In genomic region chr3:107515989-107516388, GRCm38 (mm10) we compare ENCODE assay signal across 15 mouse cellular contexts. TPM values are rescaled to one million over a fixed set of nuclear protein-coding genes. Genes with fewer than 3 reads are reported as not detected.
DNase-seq lines count a peak whose midpoint lies in the region; ATAC-seq lines count a peak whose summit lies in the region.
"Had no signal": no experiment of that assay in that cellular context is flagged by ENCODE, and none has a peak within 500 bp of the region (broad histone marks: within the 10 kb centered on the region; RNA-seq: fewer than 3 reads in every experiment).

No protein-coding gene starts in this region.

- WGBS in hindbrain, embryonic 13.5 days = 75% methylated on average over 4 of the region's 4 CpGs
- 72% methylated on average over 4 of the region's 4 CpGs for WGBS in hindbrain, embryonic 11.5 days
- WGBS in hindbrain, embryonic 16.5 days = 80% methylated on average over 4 of the region's 4 CpGs

- H3K9ac ChIP-seq in hindbrain, embryonic 13.5 days = no peak overlapping the region
- H3K9ac ChIP-seq in hindbrain, embryonic 11.5 days (ENCODE audit: low read depth, low read length) = no peak overlapping the region
- H3K9ac ChIP-seq in hindbrain, embryonic 16.5 days (ENCODE audit: low read depth, low read length) = no peak overlapping the region
- H3K9ac ChIP-seq: kidney, embryonic 15.5 days; limb, embryonic 15.5 days had no signal

- H3K4me2 ChIP-seq in hindbrain, embryonic 13.5 days = peak overlapping the region; percentile 94
- H3K4me2 ChIP-seq in hindbrain, embryonic 11.5 days (replicated peaks; ENCODE audit: low read depth, low read length) = no peak overlapping the region
- H3K4me2 ChIP-seq in hindbrain, embryonic 16.5 days (ENCODE audit: low read length) = peak overlapping the region; percentile 80

- no peaks in the 10 kb centered on the region for H3K36me3 ChIP-seq in hindbrain, embryonic 13.5 days
- no peaks in the 10 kb centered on the region for H3K36me3 ChIP-seq in hindbrain, embryonic 11.5 days (ENCODE audit: control insufficient read depth, insufficient read depth, low read length)
- no peaks in the 10 kb centered on the region for H3K36me3 ChIP-seq in hindbrain, embryonic 16.5 days (ENCODE audit: control insufficient read depth, insufficient read depth, low read length)
- H3K36me3 ChIP-seq: embryonic facial prominence, embryonic 12.5 days; kidney, embryonic 15.5 days; limb, embryonic 15.5 days had no signal

- DNase-seq in hindbrain, embryonic 11.5 days (ENCODE audit: low spot score) = no peak
- peak; percentile 67 for DNase-seq in right cerebral cortex, adult 18-20 months
- no peak for DNase-seq in right cerebral cortex, postnatal 14 days
- no peak for DNase-seq in urinary bladder, postnatal 10 days (ENCODE audit: low spot score)
- no peak for DNase-seq in kidney, postnatal 36 days
- DNase-seq: heart, adult 2 months; heart, postnatal 10 days; lung, adult 2 months had no signal

- peaks cover 73% of the 10 kb centered on the region for H3K27me3 ChIP-seq in hindbrain, embryonic 13.5 days
- peaks cover 44% of the 10 kb centered on the region for H3K27me3 ChIP-seq in hindbrain, embryonic 11.5 days (ENCODE audit: control insufficient read depth, insufficient read depth, low read length)
- H3K27me3 ChIP-seq in hindbrain, embryonic 16.5 days (replicated peaks; ENCODE audit: control insufficient read depth, insufficient read depth, low read length) = peaks cover 3% of the 10 kb centered on the region; the same call in 1 of the 2 replicates

- 0 out of 2 replicates have a peak overlapping the region, but pooled peaks have one; percentile 5 for H3K4me3 ChIP-seq in hindbrain, embryonic 13.5 days
- no peak overlapping the region for H3K4me3 ChIP-seq in hindbrain, embryonic 11.5 days (ENCODE audit: low read depth, low read length)
- H3K4me3 ChIP-seq in hindbrain, embryonic 16.5 days (ENCODE audit: low read length) = peak overlapping the region; percentile 67; the same call in 1 of the 2 replicates
- H3K4me3 ChIP-seq: heart, adult 2 months had no signal

- no peaks in the 10 kb centered on the region for H3K9me3 ChIP-seq in hindbrain, embryonic 13.5 days
- no peaks in the 10 kb centered on the region for H3K9me3 ChIP-seq in hindbrain, embryonic 11.5 days (ENCODE audit: control insufficient read depth, low read length)
- H3K9me3 ChIP-seq in hindbrain, embryonic 16.5 days (ENCODE audit: control insufficient read depth, low read length) = no peaks in the 10 kb centered on the region
- H3K9me3 ChIP-seq: embryonic facial prominence, embryonic 12.5 days; kidney, embryonic 15.5 days; limb, embryonic 15.5 days had no signal

- H3K4me1 ChIP-seq in hindbrain, embryonic 13.5 days (replicated peaks) = peaks cover 22% of the 10 kb centered on the region
- H3K4me1 ChIP-seq in hindbrain, embryonic 11.5 days (replicated peaks; ENCODE audit: control insufficient read depth, insufficient read depth, low read length) = peaks cover 6% of the 10 kb centered on the region
- H3K4me1 ChIP-seq in hindbrain, embryonic 16.5 days (ENCODE audit: control insufficient read depth, insufficient read depth, low read depth, low read length) = peaks cover 12% of the 10 kb centered on the region

- H3K27ac ChIP-seq in hindbrain, embryonic 13.5 days = no peak overlapping the region
- no peak overlapping the region for H3K27ac ChIP-seq in hindbrain, embryonic 11.5 days (ENCODE audit: low read depth, low read length)
- no peak overlapping the region for H3K27ac ChIP-seq in hindbrain, embryonic 16.5 days (ENCODE audit: low read depth, low read length)
- H3K27ac ChIP-seq: embryonic facial prominence, embryonic 12.5 days; heart, adult 2 months; kidney, embryonic 15.5 days; limb, embryonic 15.5 days; macrophage had no signal

- ATAC-seq in hindbrain, embryonic 13.5 days (ENCODE audit: low FRiP score) = no peak
- ATAC-seq in hindbrain, embryonic 11.5 days (ENCODE audit: low FRiP score) = no peak
- no peak for ATAC-seq in hindbrain, embryonic 16.5 days

RNA-seq across cellular contexts. Expression of gene Slc6a17, which starts 1.8 kb away (rescaled TPM):
- polyA plus RNA-seq in hindbrain, embryonic 13.5 days (2015; fragmentation: Nextera tagmentation; extraction: Ambion mirVana) = 10.0 and 10.6 TPM in 2 replicates
- 1.9 and 3.5 TPM in 2 replicates for polyA plus RNA-seq in hindbrain, embryonic 11.5 days (2014; fragmentation: Nextera tagmentation; extraction: Ambion mirVana)
- 19.1 and 20.4 TPM in 2 replicates for polyA plus RNA-seq in hindbrain, embryonic 16.5 days (2015; fragmentation: Nextera tagmentation; extraction: Ambion mirVana)

RNA-seq across cellular contexts. Expression of gene Ubl4b, which starts 38.9 kb away (rescaled TPM):
- not detected in 2 replicates for polyA plus RNA-seq in hindbrain, embryonic 13.5 days (2015; fragmentation: Nextera tagmentation; extraction: Ambion mirVana)
- not detected in 2 replicates for polyA plus RNA-seq in hindbrain, embryonic 11.5 days (2014; fragmentation: Nextera tagmentation; extraction: Ambion mirVana)
- not detected in 2 replicates for polyA plus RNA-seq in hindbrain, embryonic 16.5 days (2015; fragmentation: Nextera tagmentation; extraction: Ambion mirVana)
- polyA plus RNA-seq: heart, adult 2 months; intestine, embryonic 14.5 days; kidney, embryonic 15.5 days; limb, embryonic 15.5 days; lung, adult 2 months; macrophage had no signal

RNA-seq across cellular contexts. Expression of gene Kcnc4, which starts 56.6 kb away (rescaled TPM):
- polyA plus RNA-seq in hindbrain, embryonic 13.5 days (2015; fragmentation: Nextera tagmentation; extraction: Ambion mirVana) = 2.1 and 2.3 TPM in 2 replicates
- polyA plus RNA-seq in hindbrain, embryonic 11.5 days (2014; fragmentation: Nextera tagmentation; extraction: Ambion mirVana) = 0.22 and 0.25 TPM in 2 replicates
- polyA plus RNA-seq in hindbrain, embryonic 16.5 days (2015; fragmentation: Nextera tagmentation; extraction: Ambion mirVana) = 8.7 and 9.7 TPM in 2 replicates
- polyA plus RNA-seq: macrophage had no signal
